Mouse (Mus musculus) stomach, postnatal 0 days (tissue): ENCODE results near the gene Etfb.

Source experiments
- CTCF ChIP-seq: IDR thresholded peaks from 2 replicates; pipeline ENCODE4 v1.5.1; 2016; ENCODE audit warnings: antibody characterized with exemption, low read depth, mild to moderate bottlenecking, moderate library complexity
- EP300 ChIP-seq: optimal IDR thresholded peaks from 2 replicates; pipeline ENCODE3; 2016; ENCODE audit warnings: antibody characterized with exemption

DNA sequence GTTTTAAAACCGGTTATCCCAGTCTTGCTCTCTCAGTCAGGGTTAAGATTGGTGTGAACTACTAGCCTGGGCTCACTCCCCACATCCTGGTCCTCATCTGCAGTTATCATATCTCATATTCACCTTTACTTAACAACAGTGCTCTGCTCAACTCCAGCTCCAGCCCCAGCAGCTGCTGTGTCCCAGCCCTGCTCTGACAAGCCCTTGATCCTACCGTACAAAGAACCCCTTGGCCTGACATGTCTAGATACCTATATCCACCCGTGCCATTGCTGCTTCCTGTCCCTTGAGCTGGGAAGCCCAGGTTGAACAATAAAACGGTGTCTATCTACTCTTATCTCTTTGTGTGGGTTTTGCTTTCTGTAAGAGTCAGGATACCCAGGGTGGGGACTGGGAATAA lies 14.4 kb upstream of the Etfb start:
- TF ChIP-seq CTCF (no peak), EP300 (no peak)
